Mouse (Mus musculus) C2C12 (cell line): ENCODE data around the gene Camta1. TPM values are rescaled to one million over a fixed set of nuclear protein-coding genes. Genes with fewer than 3 reads are reported as not detected.

ENCODE experiments used
- H3K27me3 ChIP-seq: one replicate; pipeline ENCODE4 v1.6.1; 2011; ENCODE audit not compliant: control insufficient read depth, insufficient read depth, insufficient read length
- H3K36me3 ChIP-seq: one replicate; pipeline ENCODE4 v1.6.1; 2011; ENCODE audit not compliant: control insufficient read depth, insufficient read depth
- H3K4me3 ChIP-seq: one replicate; pipeline ENCODE4 v1.5.1; 2011; ENCODE audit warnings: mild to moderate bottlenecking, control low read depth; ENCODE audit not compliant: poor library complexity, insufficient read depth, severe bottlenecking
- H3K79me2 ChIP-seq: one replicate; pipeline ENCODE4 v1.6.1; 2011; ENCODE audit not compliant: control insufficient read depth, insufficient read depth
- H3K79me3 ChIP-seq: one replicate; pipeline ENCODE4 v1.6.1; 2011; ENCODE audit warnings: low read depth, control low read depth
- H3ac ChIP-seq: one replicate; pipeline ENCODE3; 2011; ENCODE audit warnings: low read depth; ENCODE audit not compliant: control insufficient read depth, insufficient read length
- CEBPB ChIP-seq: IDR thresholded peaks from one replicate; pipeline ENCODE4 v1.6.1; 2011; ENCODE audit warnings: low read depth, mild to moderate bottlenecking, control low read depth, moderate library complexity
- CTCF ChIP-seq: IDR thresholded peaks from one replicate; pipeline ENCODE4 v1.5.1; 2011; ENCODE audit not compliant: control insufficient read depth, insufficient read depth, insufficient read length
- FOSL1 ChIP-seq: IDR thresholded peaks from one replicate; pipeline ENCODE4 v1.8.0; 2011; ENCODE audit warnings: mild to moderate bottlenecking, low read length; ENCODE audit not compliant: poor library complexity, insufficient read depth, severe bottlenecking
- MAX ChIP-seq: IDR thresholded peaks from one replicate; pipeline ENCODE4 v1.6.1; 2011; ENCODE audit warnings: mild to moderate bottlenecking, control low read depth
- MYOD1 ChIP-seq: IDR thresholded peaks from one replicate; pipeline ENCODE4 v1.6.1; 2011; ENCODE audit warnings: low read depth; ENCODE audit not compliant: control insufficient read depth, insufficient read length
- MYOG ChIP-seq: IDR thresholded peaks from one replicate; pipeline ENCODE4 v1.6.1; 2011; ENCODE audit not compliant: control insufficient read depth, insufficient read length; ENCODE audit errors: extremely low read depth
- USF1 ChIP-seq: IDR thresholded peaks from one replicate; pipeline ENCODE4 v1.6.1; 2011; ENCODE audit warnings: low read depth, mild to moderate bottlenecking, control low read depth, moderate library complexity
- polyA plus RNA-seq: library from polyadenylated mRNA; unstranded; fragments of >200 nt; fragmentation: generic; extraction: Trizol; gene quantifications from one replicate; pipeline ENCODE4 v1.2.1, GENCODE M21; 2012; ENCODE audit warnings: missing spikeins

Camta1 gene
- polyA plus RNA-seq, 1 experiment = 21.7 TPM

GRCm38 (mm10) chr4:150956369-150957105, 905.1 kb downstream of the Camta1 start:
- Histone ChIP-seq H3ac (no peak overlapping the region), H3K36me3 (no peaks in the 10 kb centered on the region), H3K27me3 (peaks cover 10% of the 10 kb centered on the region), H3K79me3 (no peaks in the 10 kb centered on the region), H3K79me2 (no peaks in the 10 kb centered on the region), H3K4me3 (no peak overlapping the region)
- TF ChIP-seq MYOG (no peak), FOSL1 (no peak), MYOD1 (no peak), MAX (no peak), CEBPB (no peak), USF1 (no peak), CTCF (no peak)

- H3K4me3 ChIP-seq = no peak overlapping the region
- H3K79me2 ChIP-seq = no peaks in the 10 kb centered on the region
- no peak overlapping the region for H3ac ChIP-seq
- H3K36me3 ChIP-seq = no peaks in the 10 kb centered on the region
- H3K27me3 ChIP-seq = peaks cover 33% of the 10 kb centered on the region
- no peak for TF ChIP-seq MYOD1
- TF ChIP-seq CEBPB = no peak
- TF ChIP-seq FOSL1 = no peak
- TF ChIP-seq USF1 = no peak
- no peak for TF ChIP-seq CTCF
- no peak for TF ChIP-seq MYOG
- TF ChIP-seq MAX = no peak
- H3K79me3 ChIP-seq = no peaks in the 10 kb centered on the region
Measured at GRCm38 (mm10) chr4:150950972-150951371, 910.7 kb downstream of the Camta1 start.

GRCm38 (mm10) chr4:150944707-150945106, 917.0 kb downstream of the Camta1 start:
- no peak overlapping the region for H3ac ChIP-seq
- peaks cover 18% of the 10 kb centered on the region for H3K27me3 ChIP-seq
- no peaks in the 10 kb centered on the region for H3K79me3 ChIP-seq
- no peak overlapping the region for H3K4me3 ChIP-seq
- TF ChIP-seq MAX (no peak), MYOG (no peak), MYOD1 (no peak), CEBPB (no peak), CTCF (no peak), FOSL1 (no peak), USF1 (no peak)
- no peaks in the 10 kb centered on the region for H3K36me3 ChIP-seq
- no peaks in the 10 kb centered on the region for H3K79me2 ChIP-seq

GRCm38 (mm10) chr4:150939991-150940651, 921.6 kb downstream of the Camta1 start:
- Histone ChIP-seq H3K27me3 (no peaks in the 10 kb centered on the region), H3K79me3 (no peaks in the 10 kb centered on the region)
- TF ChIP-seq MYOG (no peak), MAX (no peak), USF1 (no peak), CEBPB (no peak), MYOD1 (no peak), FOSL1 (no peak), CTCF (no peak)

GRCm38 (mm10) chr4:150938063-150938452, 923.6 kb downstream of the Camta1 start:
- no peak for TF ChIP-seq FOSL1
- no peak for TF ChIP-seq USF1
- TF ChIP-seq MYOD1 = no peak
- TF ChIP-seq CTCF = no peak
- no peak for TF ChIP-seq CEBPB
- H3K4me3 ChIP-seq = no peak overlapping the region

More at GRCm38 (mm10) chr4:150939991-150940651, 921.6 kb downstream of the Camta1 start:
- Histone ChIP-seq H3K36me3 (no peaks in the 10 kb centered on the region), H3K79me2 (no peaks in the 10 kb centered on the region), H3ac (no peak overlapping the region), H3K4me3 (no peak overlapping the region)

More at GRCm38 (mm10) chr4:150938063-150938452, 923.6 kb downstream of the Camta1 start:
- Histone ChIP-seq H3ac (no peak overlapping the region), H3K79me2 (no peaks in the 10 kb centered on the region), H3K36me3 (no peaks in the 10 kb centered on the region), H3K79me3 (no peaks in the 10 kb centered on the region), H3K27me3 (no peaks in the 10 kb centered on the region)
